Mouse (Mus musculus): ENCODE measurements around the gene Megf11.

GRCm38 (mm10) chr9:64618433-64618832 is 233.0 kb downstream of the Megf11 start:
- no peak for TF ChIP-seq CTCF (IDR thresholded peaks at IDR 0.05; ENCODE audit: insufficient read depth, low read length)
- no peak for TF ChIP-seq POLR2A (IDR thresholded peaks at IDR 0.05; ENCODE audit: borderline replicate concordance, extremely low read depth, low read depth, low read length)
